Mouse (Mus musculus): ENCODE measurements around the gene Vstm5. TPM values are rescaled to one million over a fixed set of nuclear protein-coding genes. Genes with fewer than 3 reads are reported as not detected.

Vstm5 gene
- 0.52 TPM for polyA plus RNA-seq (2015; fragmentation: Illumina TruSeq; extraction: RNeasy Lipid Tissue Mini Kit (QIAGEN cat#74804); ENCODE audit: insufficient read depth, low replicate concordance)

GRCm38 (mm10) chr9:15239042-15239925 lies at the start of gene Vstm5:
TSS of gene Vstm5 (plus strand) at chr9:15239045.

GRCm38 (mm10) chr9:15279649-15280490 lies 41.0 kb downstream of the Vstm5 start, which contains the start of gene Med17:
TSS of gene Med17 (minus strand) at chr9:15279931.

GRCm38 (mm10) chr9:15305503-15306397 lies 66.9 kb downstream of the Vstm5 start, which contains the start of gene Taf1d:
TSS of gene Taf1d (plus strand) at chr9:15306214.

GRCm38 (mm10) chr9:15306398-15307119 lies 67.7 kb downstream of the Vstm5 start, which contains the start of gene 4931406C07Rik:
TSS of gene 4931406C07Rik (minus strand) at chr9:15306448.

Other genes with a start within 250 kb of the Vstm5 start
- 46.8 TPM for gene Panx1, start 193.6 kb upstream of the Vstm5 start, polyA plus RNA-seq (2015; fragmentation: Illumina TruSeq; extraction: RNeasy Lipid Tissue Mini Kit (QIAGEN cat#74804); ENCODE audit: insufficient read depth, low replicate concordance)
- not detected for gene Hephl1, start 126.9 kb upstream of the Vstm5 start, polyA plus RNA-seq (2015; fragmentation: Illumina TruSeq; extraction: RNeasy Lipid Tissue Mini Kit (QIAGEN cat#74804); ENCODE audit: insufficient read depth, low replicate concordance)
- 49.4 TPM for gene Med17, start 40.9 kb downstream of the Vstm5 start, polyA plus RNA-seq (2015; fragmentation: Illumina TruSeq; extraction: RNeasy Lipid Tissue Mini Kit (QIAGEN cat#74804); ENCODE audit: insufficient read depth, low replicate concordance)
- 147 TPM for gene Taf1d, start 67.2 kb downstream of the Vstm5 start, polyA plus RNA-seq (2015; fragmentation: Illumina TruSeq; extraction: RNeasy Lipid Tissue Mini Kit (QIAGEN cat#74804); ENCODE audit: insufficient read depth, low replicate concordance)
- gene 4931406C07Rik, start 67.4 kb downstream of the Vstm5 start, polyA plus RNA-seq (2015; fragmentation: Illumina TruSeq; extraction: RNeasy Lipid Tissue Mini Kit (QIAGEN cat#74804); ENCODE audit: insufficient read depth, low replicate concordance): 29.1 TPM
- 50.5 TPM for gene Cep295, start 118.7 kb downstream of the Vstm5 start, polyA plus RNA-seq (2015; fragmentation: Illumina TruSeq; extraction: RNeasy Lipid Tissue Mini Kit (QIAGEN cat#74804); ENCODE audit: insufficient read depth, low replicate concordance)